Mouse (Mus musculus) kidney, embryonic 14.5 days (tissue): Measurements from ENCODE around the gene Mrpl2. TPM values are rescaled to one million over a fixed set of nuclear protein-coding genes. Genes with fewer than 3 reads are reported as not detected.

ENCODE experiments used
- ATAC-seq: fragments of 200-750 bp; cut with Nextera tagmentation; 2 replicates; pipeline ENCODE4 v1.8.0; 2017; ENCODE audit warnings: moderate number of reproducible peaks, mild to moderate bottlenecking, moderate TSS enrichment, moderate library complexity; ENCODE audit not compliant: low FRiP score, low TSS enrichment
- H3K27ac ChIP-seq: fragments of 300-500 bp; sonication (generic); 2 replicates; pipeline ENCODE4 v1.5.1; 2014; ENCODE audit warnings: low read depth, mild to moderate bottlenecking, low read length, moderate library complexity, mixed read lengths
- H3K27me3 ChIP-seq: fragments of 300-500 bp; sonication (generic); 2 replicates; pipeline ENCODE4 v1.6.1; 2014; ENCODE audit warnings: mild to moderate bottlenecking, low read length; ENCODE audit not compliant: control insufficient read depth, insufficient read depth
- H3K36me3 ChIP-seq: fragments of 300-500 bp; sonication (generic); 2 replicates; pipeline ENCODE4 v1.6.1; 2014; ENCODE audit warnings: low read length, mixed read lengths; ENCODE audit not compliant: control insufficient read depth, insufficient read depth
- H3K4me1 ChIP-seq: fragments of 300-500 bp; sonication (generic); 2 replicates; pipeline ENCODE4 v1.6.1; 2014; ENCODE audit warnings: low read length, mixed read lengths; ENCODE audit not compliant: control insufficient read depth, insufficient read depth
- H3K4me2 ChIP-seq: fragments of 300-500 bp; sonication (generic); replicated peaks from 2 replicates; pipeline ENCODE4 v1.6.1; 2014; ENCODE audit warnings: low read depth, mild to moderate bottlenecking, low read length
- H3K4me3 ChIP-seq: fragments of 300-500 bp; sonication (generic); 2 replicates; pipeline ENCODE4 v1.5.1; 2014; ENCODE audit warnings: mild to moderate bottlenecking, low read length
- H3K9ac ChIP-seq: fragments of 300-500 bp; sonication (generic); 2 replicates; pipeline ENCODE4 v1.6.1; 2014; ENCODE audit warnings: low read depth, mild to moderate bottlenecking, low read length, moderate library complexity
- H3K9me3 ChIP-seq: fragments of 300-500 bp; sonication (generic); 2 replicates; pipeline ENCODE4 v1.6.1; 2016; ENCODE audit warnings: low read length; ENCODE audit not compliant: control insufficient read depth
- WGBS: fragments of 180-500 bp; shearing (Covaris S2); extraction: QIAGEN DNeasy Blood & Tissue Kit; methylation state at CpG from one replicate; pipeline ENCODE4 v1.1.7; 2014; 5-methylcytosine and 5-hydroxymethylcytosine counted together
- polyA plus RNA-seq: library from polyadenylated mRNA; unstranded; fragments of >200 nt; fragmentation: Nextera tagmentation; extraction: Ambion mirVana; gene quantifications from 2 replicates; pipeline ENCODE4 v1.2.1, GENCODE M21; 2014

Gene Mrpl2
- polyA plus RNA-seq, 1 experiment from 2014 or later: 121 TPM

GRCm38 (mm10) chr17:46680760-46681373, 34.8 kb downstream of the Mrpl2 start, which contains the start of gene Klhdc3:
Gene Klhdc3, minus strand, starts transcription at chr17:46680914.
- Histone ChIP-seq H3K36me3 (peaks cover 59% of the 10 kb centered on the region), H3K27me3 (no peaks in the 10 kb centered on the region), H3K9me3 (no peaks in the 10 kb centered on the region), H3K27ac (peak within 1 kb of the TSS; percentile 92), H3K4me2 (peak within 1 kb of the TSS; percentile 69), H3K9ac (peak within 1 kb of the TSS; percentile 72), H3K4me1 (peaks cover 19% of the 10 kb centered on the region), H3K4me3 (peak within 1 kb of the TSS; percentile 59)
- ATAC-seq: peak; percentile 98
- under 1% methylated on average over 49 of the region's 49 CpGs for WGBS

GRCm38 (mm10) chr17:46681466-46682118, 35.6 kb downstream of the Mrpl2 start:
- peak overlapping the region; percentile 59 for H3K4me3 ChIP-seq
- no peaks in the 10 kb centered on the region for H3K27me3 ChIP-seq
- H3K9me3 ChIP-seq: no peaks in the 10 kb centered on the region
- H3K9ac ChIP-seq: peak overlapping the region; percentile 64
- no peak for ATAC-seq
- H3K4me2 ChIP-seq: peak overlapping the region; percentile 69
- peaks cover 19% of the 10 kb centered on the region for H3K4me1 ChIP-seq
- H3K27ac ChIP-seq: no peak overlapping the region
- 28% methylated on average over 12 of the region's 12 CpGs for WGBS
- H3K36me3 ChIP-seq: peaks cover 59% of the 10 kb centered on the region

GRCm38 (mm10) chr17:46682654-46683389, 36.8 kb downstream of the Mrpl2 start:
- no peaks in the 10 kb centered on the region for H3K27me3 ChIP-seq
- no peak overlapping the region for H3K4me3 ChIP-seq
- no peak overlapping the region for H3K9ac ChIP-seq
- 87% methylated on average over 16 of the region's 16 CpGs for WGBS
- peaks cover 19% of the 10 kb centered on the region for H3K4me1 ChIP-seq
- no peak overlapping the region for H3K27ac ChIP-seq
- no peaks in the 10 kb centered on the region for H3K9me3 ChIP-seq
- peaks cover 59% of the 10 kb centered on the region for H3K36me3 ChIP-seq
- H3K4me2 ChIP-seq: no peak overlapping the region
- ATAC-seq: no peak

- H3K9ac ChIP-seq: no peak overlapping the region
- H3K4me3 ChIP-seq: no peak overlapping the region
- no peak for ATAC-seq
- no peaks in the 10 kb centered on the region for H3K27me3 ChIP-seq
- peaks cover 55% of the 10 kb centered on the region for H3K36me3 ChIP-seq
- no peaks in the 10 kb centered on the region for H3K9me3 ChIP-seq
- WGBS: 85% methylated on average over 6 of the region's 6 CpGs
- no peak overlapping the region for H3K4me2 ChIP-seq
- no peak overlapping the region for H3K27ac ChIP-seq
- H3K4me1 ChIP-seq: 0 out of 2 replicates have a peak, but pooled peaks cover 7% of the 10 kb centered on the region
These were observed 39.9 kb downstream of the Mrpl2 start for GRCm38 (mm10) chr17:46685913-46686312.

- Histone ChIP-seq H3K4me2 (no peak overlapping the region), H3K4me3 (no peak overlapping the region), H3K9ac (no peak overlapping the region), H3K9me3 (no peaks in the 10 kb centered on the region), H3K4me1 (no peaks in the 10 kb centered on the region), H3K27me3 (no peaks in the 10 kb centered on the region), H3K36me3 (peaks cover 31% of the 10 kb centered on the region), H3K27ac (no peak overlapping the region)
- no peak for ATAC-seq
- WGBS: 96% methylated on average over 12 of the region's 12 CpGs
These were observed 44.6 kb downstream of the Mrpl2 start for GRCm38 (mm10) chr17:46690665-46691064.

GRCm38 (mm10) chr17:46691390-46691789, 45.4 kb downstream of the Mrpl2 start:
- H3K4me3 ChIP-seq: no peak overlapping the region
- no peak overlapping the region for H3K4me2 ChIP-seq
- H3K27ac ChIP-seq: no peak overlapping the region
- H3K9me3 ChIP-seq: no peaks in the 10 kb centered on the region
- H3K9ac ChIP-seq: no peak overlapping the region
- H3K36me3 ChIP-seq: peaks cover 28% of the 10 kb centered on the region
- 93% methylated on average over 2 of the region's 2 CpGs for WGBS
- ATAC-seq: no peak
- H3K27me3 ChIP-seq: no peaks in the 10 kb centered on the region
- H3K4me1 ChIP-seq: no peaks in the 10 kb centered on the region

GRCm38 (mm10) chr17:46694517-46695063, 48.6 kb downstream of the Mrpl2 start:
- no peak overlapping the region for H3K4me3 ChIP-seq
- ATAC-seq: no peak
- H3K9ac ChIP-seq: no peak overlapping the region
- 45% methylated on average over 1 of the region's 1 CpGs for WGBS
- no peaks in the 10 kb centered on the region for H3K4me1 ChIP-seq
- peaks cover 28% of the 10 kb centered on the region; the same call in 1 of the 2 replicates for H3K36me3 ChIP-seq
- no peaks in the 10 kb centered on the region for H3K27me3 ChIP-seq
- no peaks in the 10 kb centered on the region for H3K9me3 ChIP-seq
- H3K4me2 ChIP-seq: no peak overlapping the region
- H3K27ac ChIP-seq: no peak overlapping the region

GRCm38 (mm10) chr17:46698515-46698914, 52.5 kb downstream of the Mrpl2 start:
- no peak for ATAC-seq
- Histone ChIP-seq H3K4me1 (peaks cover 18% of the 10 kb centered on the region), H3K9ac (no peak overlapping the region), H3K36me3 (peaks cover 26% of the 10 kb centered on the region; the same call in 1 of the 2 replicates), H3K4me2 (no peak overlapping the region), H3K27ac (no peak overlapping the region), H3K4me3 (no peak overlapping the region), H3K27me3 (no peaks in the 10 kb centered on the region), H3K9me3 (no peaks in the 10 kb centered on the region)
- WGBS: 78% methylated on average over 6 of the region's 6 CpGs
